Mouse (Mus musculus) Muller cell, postnatal 12 days (primary cell): ENCODE measurements at regions not wholly inside any gene's neighbourhood (a gene's known extent, or its start where the extent isn't known, plus 50 kb on each side); places are given as distances from the start of the nearest gene placed in this dataset.

ENCODE experiments used
- DNase-seq: peaks from one replicate; pipeline ENCODE4 v3.0.0-alpha.2; 2015; ENCODE audit errors: inconsistent ontology term

DNA sequence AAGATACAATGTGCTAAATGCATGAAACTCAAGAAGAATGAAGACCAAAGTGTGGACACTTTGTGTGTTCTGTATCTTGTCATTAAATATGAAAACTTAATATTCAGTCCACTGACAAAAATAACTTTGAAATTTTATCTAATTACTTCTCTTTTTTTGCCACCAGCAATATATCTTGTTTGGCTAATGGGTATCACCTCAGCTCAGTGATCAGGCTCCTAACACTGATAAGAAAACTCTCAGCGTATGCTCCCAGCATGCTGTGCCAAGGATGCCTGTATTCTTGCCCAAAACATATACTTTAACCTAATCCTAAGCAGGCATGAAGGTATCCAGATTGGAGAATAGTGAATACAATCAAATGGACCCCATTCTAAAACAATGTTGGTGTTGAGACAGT lies 53.3 kb upstream of the Ptpn12 start:
- no peak for DNase-seq

DNA sequence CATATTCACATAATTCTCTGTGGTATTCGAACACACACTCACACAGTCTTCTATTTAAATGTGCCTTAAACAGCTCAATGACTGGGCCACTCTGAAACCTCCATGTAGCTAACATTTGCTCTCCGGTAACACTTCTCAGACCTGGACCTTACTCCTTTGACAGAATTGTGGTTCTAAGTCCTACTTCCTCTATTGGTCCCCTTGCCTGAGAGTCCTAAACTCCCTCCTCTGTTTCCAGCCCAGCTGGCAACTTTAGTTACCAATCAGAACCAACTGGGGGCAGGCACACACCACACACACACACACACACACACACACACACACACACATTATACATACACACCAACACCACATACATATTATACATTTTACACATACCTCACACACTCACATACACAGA lies 57.7 kb upstream of the Ptpn12 start:
- DNase-seq, result no peak

DNA sequence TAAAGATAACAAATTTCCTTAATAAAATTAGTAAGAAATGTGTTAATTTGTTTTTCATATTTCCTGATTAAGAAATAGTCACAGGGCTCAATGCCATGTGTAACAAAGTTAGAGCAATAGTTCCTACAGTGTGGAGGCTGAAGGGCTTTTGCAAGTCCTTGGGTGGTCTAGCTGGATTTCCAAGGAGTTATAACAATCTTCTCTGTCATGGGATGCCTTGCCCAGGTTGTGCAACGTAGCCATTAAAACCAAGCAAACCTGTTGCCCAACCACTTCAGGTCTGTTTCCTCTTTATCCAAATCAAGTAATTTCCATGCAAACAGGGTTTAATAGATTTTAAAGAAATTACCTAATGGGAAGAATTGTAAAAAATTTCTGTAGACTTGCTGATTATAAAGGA lies 59.8 kb upstream of the Ptpn12 start:
- DNase-seq, result no peak

DNA sequence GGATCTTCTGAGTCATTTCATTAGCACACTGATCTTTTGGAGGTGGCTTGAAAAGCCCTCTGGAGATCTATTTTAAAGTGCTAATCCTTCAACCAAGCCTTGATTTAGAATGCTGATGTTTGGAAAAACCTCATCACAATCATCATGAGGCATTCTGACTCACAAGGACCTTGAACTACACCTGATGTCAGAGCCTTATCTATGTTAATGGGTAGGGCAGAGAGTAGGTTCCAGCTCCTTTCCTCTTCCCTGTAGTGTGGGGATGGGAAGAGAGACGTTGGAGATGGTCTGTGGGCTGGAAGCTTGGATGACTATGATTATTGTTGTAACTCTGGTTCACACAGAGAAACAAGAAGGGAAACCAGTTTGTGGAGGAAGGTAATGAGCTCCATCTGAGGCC lies 63.0 kb upstream of the Gsap start:
- DNase-seq, result no peak

DNA sequence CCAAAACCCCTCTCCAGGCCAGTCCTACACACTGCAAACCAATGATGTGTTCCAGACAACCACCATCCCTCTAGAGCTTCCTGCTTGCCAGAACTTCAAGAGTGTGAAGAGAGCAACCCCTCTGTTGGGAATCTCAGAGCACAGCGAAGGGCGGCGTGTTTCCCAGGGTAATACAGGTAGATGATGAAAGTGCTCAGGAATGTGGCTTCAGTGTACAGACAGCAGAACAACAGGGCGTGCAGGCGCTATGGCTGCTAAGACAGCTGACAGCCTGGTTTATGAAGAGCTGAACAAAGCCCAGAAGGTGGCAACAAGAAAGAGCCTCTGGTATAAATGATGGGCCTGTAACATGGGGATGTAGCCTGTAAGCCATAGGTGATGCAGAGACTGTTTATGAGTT lies 61.0 kb upstream of the Gsap start:
- no peak for DNase-seq

DNA sequence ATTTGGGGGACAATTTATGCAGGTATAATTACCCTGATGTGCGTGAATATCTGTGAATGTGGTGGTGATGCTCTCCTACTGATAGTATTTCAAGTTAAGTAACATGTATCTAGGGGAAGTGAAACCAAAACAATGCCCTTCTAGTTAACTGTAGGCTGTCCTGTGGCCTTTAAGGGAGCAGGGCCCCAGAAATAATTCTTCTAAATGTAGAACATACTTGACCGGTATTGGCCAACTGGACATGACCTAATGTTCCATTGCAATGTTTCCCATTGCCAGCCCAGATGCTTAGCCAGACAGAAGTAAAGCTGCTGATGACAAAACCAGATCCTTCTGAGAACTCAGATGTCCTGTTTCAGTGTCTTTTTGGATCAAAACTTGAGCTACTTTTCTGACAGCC lies 54.9 kb upstream of the Gsap start:
- no peak for DNase-seq

DNA sequence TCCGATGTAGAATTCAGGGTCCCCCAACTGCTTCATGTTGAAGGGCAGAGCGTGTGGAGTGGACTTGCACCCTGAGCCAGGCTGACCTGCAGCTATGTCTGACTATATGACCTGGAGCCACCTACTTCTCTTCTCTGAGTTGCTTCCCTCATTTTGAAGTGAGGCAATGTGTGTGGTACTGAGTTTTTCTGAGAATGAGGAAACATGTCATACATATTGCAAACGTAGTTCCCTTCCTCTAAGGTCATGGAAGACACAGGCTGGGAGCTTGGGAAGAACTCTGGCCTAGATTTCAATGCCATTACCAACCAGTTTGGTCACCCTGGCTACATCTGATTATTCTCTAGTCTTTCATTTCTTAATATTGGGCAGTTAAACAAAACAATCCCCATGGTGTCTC lies 54.1 kb upstream of the Gsap start:
- no peak for DNase-seq

DNA sequence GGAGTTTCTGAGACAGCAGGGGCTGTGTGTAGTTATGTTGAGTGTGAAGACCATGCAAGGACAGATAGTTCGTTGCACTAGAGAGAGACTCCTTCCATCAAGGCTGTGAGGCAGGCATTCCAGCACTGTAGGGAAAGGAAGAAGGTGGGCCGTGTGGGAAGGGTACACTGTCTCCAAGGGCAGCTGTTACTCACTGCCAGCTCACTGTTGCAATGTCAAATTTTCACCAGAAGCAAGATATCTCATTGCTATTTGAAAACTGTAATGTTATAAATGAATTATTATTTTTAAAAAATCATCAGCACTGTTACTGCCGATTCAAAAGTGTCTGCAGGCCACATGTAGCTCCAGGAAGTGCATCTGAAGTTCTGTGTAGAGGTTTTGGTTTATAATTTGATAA lies 50.6 kb upstream of the Gsap start:
- DNase-seq, result no peak

DNA sequence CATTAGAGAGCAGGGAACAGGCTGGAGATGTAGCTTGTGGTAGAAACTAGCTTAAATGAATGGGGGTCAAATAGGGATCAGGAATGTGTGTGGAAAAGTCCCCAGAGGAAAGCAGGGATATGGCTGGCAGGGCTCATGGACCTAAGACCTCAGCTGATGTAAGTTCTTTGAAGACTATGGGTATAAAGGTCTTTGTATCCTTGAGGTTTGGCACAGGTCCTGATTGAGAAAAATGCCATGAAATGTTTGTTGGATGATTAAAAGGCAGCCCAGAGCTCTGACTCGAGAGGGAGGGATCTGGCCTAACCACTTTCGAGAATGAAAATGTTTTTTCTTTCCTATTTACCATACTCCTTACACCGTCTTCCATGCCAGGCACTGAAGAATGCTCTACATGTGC lies 50.0 kb upstream of the Gsap start:
- peak; percentile 89 for DNase-seq
